Mouse (Mus musculus) limb, embryonic 14.5 days (tissue): ENCODE measurements around the gene Gata2. TPM values are rescaled to one million over a fixed set of nuclear protein-coding genes. Genes with fewer than 3 reads are reported as not detected.

Experiments used
- ATAC-seq: fragments of 200-750 bp; cut with Nextera tagmentation; 2 replicates; pipeline ENCODE4 v1.8.0; 2017; ENCODE audit warnings: low read depth, moderate number of reproducible peaks, moderate TSS enrichment; ENCODE audit not compliant: low FRiP score
- DNase-seq: peaks from one replicate; pipeline ENCODE4 v3.0.0-alpha.2; 2015; ENCODE audit warnings: low spot score
- H3K27ac ChIP-seq: fragments of 300-500 bp; sonication (generic); replicated peaks from 2 replicates; pipeline ENCODE4 v1.5.1; 2014; ENCODE audit warnings: low read depth, mild to moderate bottlenecking, low read length, moderate library complexity, mixed read lengths
- H3K27me3 ChIP-seq: fragments of 300-500 bp; sonication (generic); 2 replicates; pipeline ENCODE4 v1.6.1; 2014; ENCODE audit warnings: low read length, mixed read lengths; ENCODE audit not compliant: control insufficient read depth, insufficient read depth
- H3K36me3 ChIP-seq: fragments of 300-500 bp; sonication (generic); 2 replicates; pipeline ENCODE4 v1.6.1; 2014; ENCODE audit warnings: mild to moderate bottlenecking, low read length, moderate library complexity, mixed read lengths; ENCODE audit not compliant: control insufficient read depth, insufficient read depth
- H3K4me1 ChIP-seq: fragments of 300-500 bp; sonication (generic); 2 replicates; pipeline ENCODE4 v1.6.1; 2014; ENCODE audit warnings: antibody characterized with exemption, low read length, mixed read lengths; ENCODE audit not compliant: control insufficient read depth, insufficient read depth
- H3K4me2 ChIP-seq: fragments of 300-500 bp; sonication (generic); replicated peaks from 2 replicates; pipeline ENCODE4 v1.6.1; 2014; ENCODE audit warnings: low read depth, mild to moderate bottlenecking, low read length, moderate library complexity; ENCODE audit not compliant: severe bottlenecking
- H3K4me3 ChIP-seq: fragments of 300-500 bp; sonication (generic); replicated peaks from 2 replicates; pipeline ENCODE4 v1.5.1; 2014; ENCODE audit warnings: low read length
- H3K9ac ChIP-seq: fragments of 300-500 bp; sonication (generic); 2 replicates; pipeline ENCODE4 v1.6.1; 2014; ENCODE audit warnings: mild to moderate bottlenecking, low read depth, low read length, moderate library complexity; ENCODE audit not compliant: severe bottlenecking
- H3K9me3 ChIP-seq: fragments of 300-500 bp; sonication (generic); 2 replicates; pipeline ENCODE4 v1.6.1; 2016; ENCODE audit warnings: low read length; ENCODE audit not compliant: control insufficient read depth
- POLR2A ChIP-seq: fragments of 200-500 bp; IDR thresholded peaks from 2 replicates; pipeline ENCODE4 v1.8.0; 2012; ENCODE audit warnings: inconsistent platforms, mild to moderate bottlenecking, moderate library complexity, borderline replicate concordance; ENCODE audit not compliant: insufficient read depth, insufficient read length; ENCODE audit errors: extremely low read depth
- WGBS: fragments of 180-500 bp; shearing (Covaris S2); extraction: QIAGEN DNeasy Blood & Tissue Kit; methylation state at CpG from one replicate; pipeline ENCODE4 v1.1.7; 2014; 5-methylcytosine and 5-hydroxymethylcytosine counted together
- polyA plus RNA-seq, 2 experiments: library from polyadenylated mRNA; depleted of rRNA in 1 of 2; stranded (reverse) in 1 of 2; unstranded in 1 of 2; fragments of >200 nt; fragmentation: Nextera tagmentation in 1 of 2; extraction: Ambion mirVana in 1 of 2; gene quantifications; 2 replicates each; pipeline versions ENCODE4 v1.2.1 to v1.2.3; 2012 to 2014

The Gata2 gene
- polyA plus RNA-seq, 2 experiments, result 15.7 to 19.3 TPM

DNA sequence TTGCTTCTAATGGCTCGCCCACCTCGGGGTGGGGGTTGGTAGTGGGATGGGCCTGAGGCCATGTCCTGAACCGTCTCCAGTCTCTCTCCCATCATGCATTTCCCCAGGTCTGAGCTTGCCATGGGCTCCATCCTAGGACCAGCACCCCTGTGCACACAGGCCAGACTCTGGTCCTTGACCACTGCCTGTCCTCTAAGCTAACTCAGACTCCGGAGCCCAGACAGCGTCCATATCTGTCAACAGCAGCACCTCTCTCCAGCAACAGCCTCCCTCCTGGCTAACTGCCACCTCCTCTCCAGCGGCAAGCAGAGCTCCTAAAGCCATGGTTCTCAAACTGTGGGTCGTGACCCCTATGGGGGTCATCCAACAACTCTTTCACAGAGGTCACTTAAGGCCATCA, 42.8 kb downstream of the Gata2 start:
- no peak overlapping the region for H3K4me3 ChIP-seq
- no peak overlapping the region for H3K27ac ChIP-seq
- H3K36me3 ChIP-seq, result no peaks in the 10 kb centered on the region
- H3K4me2 ChIP-seq, result no peak overlapping the region
- no peaks in the 10 kb centered on the region for H3K9me3 ChIP-seq
- no peak for ATAC-seq
- 34% methylated on average over 7 of the region's 7 CpGs for WGBS
- TF ChIP-seq POLR2A, result no peak
- no peaks in the 10 kb centered on the region for H3K27me3 ChIP-seq
- H3K4me1 ChIP-seq, result peaks cover 2% of the 10 kb centered on the region; the same call in 1 of the 2 replicates
- no peak overlapping the region for H3K9ac ChIP-seq
- DNase-seq, result no peak

DNA sequence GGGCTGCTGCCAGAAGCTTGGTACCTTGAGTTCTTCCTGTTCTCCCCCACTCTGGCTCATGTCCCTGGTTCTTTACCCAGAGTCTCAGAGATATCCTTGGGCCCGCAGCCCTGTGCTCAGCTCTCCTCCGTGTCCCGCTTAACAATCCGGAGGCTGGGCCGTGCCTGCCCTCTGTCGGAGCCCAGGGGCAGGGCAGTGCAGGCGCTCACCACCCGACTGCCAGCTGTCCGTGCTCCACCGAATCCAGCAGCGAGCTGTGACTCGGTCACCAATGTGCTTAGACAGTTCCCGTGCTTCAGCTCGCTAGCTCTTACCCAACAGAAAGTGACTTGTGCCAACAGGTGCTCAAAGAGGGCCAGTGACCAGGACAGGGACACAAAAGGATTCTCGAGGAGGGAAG, 48.9 kb downstream of the Gata2 start:
- H3K4me3 ChIP-seq, result no peak overlapping the region
- H3K9me3 ChIP-seq, result no peaks in the 10 kb centered on the region
- ATAC-seq (peak; percentile 64; the same call in 1 of the 2 replicates), DNase-seq (peak; percentile 38)
- H3K27ac ChIP-seq, result no peak overlapping the region
- H3K4me2 ChIP-seq, result 0 out of 2 replicates have a peak overlapping the region, but pooled peaks have one; percentile 11
- no peak overlapping the region for H3K9ac ChIP-seq
- no peaks in the 10 kb centered on the region for H3K27me3 ChIP-seq
- no peaks in the 10 kb centered on the region; the same call in 1 of the 2 replicates for H3K4me1 ChIP-seq
- no peaks in the 10 kb centered on the region for H3K36me3 ChIP-seq
- WGBS, result 3% methylated on average over 15 of the region's 15 CpGs
- no peak for TF ChIP-seq POLR2A

DNA sequence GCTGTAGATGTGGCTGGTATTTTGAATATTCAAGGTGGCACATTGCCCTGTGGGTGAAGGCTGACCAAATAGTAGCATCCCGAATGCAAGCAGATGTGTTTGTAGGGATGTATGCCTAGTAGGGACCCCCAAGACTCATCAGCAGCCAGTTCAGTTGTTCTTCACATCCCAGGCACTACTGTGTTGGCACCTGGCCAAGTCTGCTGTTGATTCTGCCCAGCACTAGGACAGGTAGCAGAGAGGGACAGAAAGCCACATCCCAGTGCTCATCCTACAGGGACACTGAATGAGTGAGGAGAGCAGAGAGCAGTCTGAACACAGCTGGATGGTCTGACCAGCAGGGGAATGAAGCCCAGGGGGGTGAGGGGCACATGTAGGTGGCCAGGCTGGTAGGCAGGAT, 55.5 kb downstream of the Gata2 start:
- no peak for ATAC-seq
- no peaks in the 10 kb centered on the region for H3K36me3 ChIP-seq
- no peak for TF ChIP-seq POLR2A
- H3K27ac ChIP-seq, result no peak overlapping the region
- H3K4me1 ChIP-seq, result no peaks in the 10 kb centered on the region; the same call in 1 of the 2 replicates
- no peaks in the 10 kb centered on the region for H3K27me3 ChIP-seq
- DNase-seq, result no peak
- no peak overlapping the region for H3K9ac ChIP-seq
- no peak overlapping the region for H3K4me2 ChIP-seq
- 70% methylated on average over 1 of the region's 1 CpGs for WGBS
- no peaks in the 10 kb centered on the region for H3K9me3 ChIP-seq
- no peak overlapping the region for H3K4me3 ChIP-seq

DNA sequence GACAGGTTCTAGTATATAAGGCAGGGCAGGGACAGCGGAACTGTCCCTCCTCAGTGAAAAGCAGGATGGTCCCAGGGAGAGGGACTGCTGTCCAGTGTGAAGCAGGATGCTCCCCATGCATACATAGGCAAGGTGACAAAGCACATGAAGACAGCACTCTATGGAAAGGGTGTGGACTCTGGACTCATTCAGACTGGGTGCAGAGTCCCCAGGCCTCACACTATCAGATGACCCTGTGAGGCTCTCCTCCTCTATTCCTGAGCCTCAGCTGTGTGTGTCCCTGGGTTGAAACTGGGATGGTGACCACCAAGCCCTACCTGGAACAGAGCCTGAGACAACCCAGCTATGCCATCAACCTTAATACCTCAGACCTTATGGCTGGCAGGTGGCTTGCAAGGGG, 57.7 kb downstream of the Gata2 start:
- Histone ChIP-seq H3K4me2 (no peak overlapping the region), H3K9me3 (no peaks in the 10 kb centered on the region), H3K4me1 (no peaks in the 10 kb centered on the region), H3K9ac (no peak overlapping the region), H3K27ac (no peak overlapping the region), H3K27me3 (no peaks in the 10 kb centered on the region), H3K4me3 (no peak overlapping the region), H3K36me3 (0 out of 2 replicates have a peak, but pooled peaks cover 6% of the 10 kb centered on the region)
- 77% methylated on average over 1 of the region's 1 CpGs for WGBS
- TF ChIP-seq POLR2A, result no peak
- DNase-seq, result no peak
- ATAC-seq, result no peak

DNA sequence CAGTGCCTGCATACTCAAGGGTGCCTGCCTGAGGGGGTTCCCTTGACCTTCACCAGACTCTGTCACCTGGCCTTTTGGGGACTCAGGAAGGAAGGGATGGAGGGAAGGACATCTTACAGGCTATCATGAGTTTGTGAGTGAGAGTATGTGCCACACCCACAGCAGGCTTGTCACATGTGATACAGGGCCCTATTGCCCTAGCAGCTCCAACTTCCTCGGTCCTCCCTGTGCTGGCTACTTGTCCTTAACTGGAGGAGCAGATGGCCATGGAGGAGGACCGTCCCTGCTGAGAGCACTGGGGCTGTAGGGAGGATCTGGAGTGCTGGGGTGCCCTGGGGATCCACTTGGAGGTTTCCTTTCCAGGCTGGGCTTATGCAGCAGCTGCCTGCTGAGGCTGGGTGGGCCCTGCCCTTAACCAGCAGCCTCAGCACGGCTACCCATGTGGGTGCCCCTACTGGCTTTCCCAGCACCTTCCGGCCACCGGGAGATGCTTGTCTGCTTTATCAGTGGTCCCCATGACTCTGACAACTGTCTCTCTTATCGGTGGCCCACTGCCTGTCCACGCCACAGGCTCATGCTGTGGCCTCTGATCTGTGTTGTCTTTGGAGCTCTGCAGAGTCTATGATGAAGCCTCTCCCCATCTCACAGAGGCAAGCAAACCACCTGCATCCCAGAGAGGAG, 58.2 kb downstream of the Gata2 start:
- no peak for TF ChIP-seq POLR2A
- H3K4me3 ChIP-seq, result no peak overlapping the region
- WGBS, result 72% methylated on average over 7 of the region's 7 CpGs
- H3K36me3 ChIP-seq, result 0 out of 2 replicates have a peak, but pooled peaks cover 9% of the 10 kb centered on the region
- no peak overlapping the region for H3K4me2 ChIP-seq
- H3K9ac ChIP-seq, result no peak overlapping the region
- no peaks in the 10 kb centered on the region for H3K27me3 ChIP-seq
- no peak overlapping the region for H3K27ac ChIP-seq
- H3K4me1 ChIP-seq, result no peaks in the 10 kb centered on the region
- H3K9me3 ChIP-seq, result no peaks in the 10 kb centered on the region
- no peak for DNase-seq
- no peak for ATAC-seq

DNA sequence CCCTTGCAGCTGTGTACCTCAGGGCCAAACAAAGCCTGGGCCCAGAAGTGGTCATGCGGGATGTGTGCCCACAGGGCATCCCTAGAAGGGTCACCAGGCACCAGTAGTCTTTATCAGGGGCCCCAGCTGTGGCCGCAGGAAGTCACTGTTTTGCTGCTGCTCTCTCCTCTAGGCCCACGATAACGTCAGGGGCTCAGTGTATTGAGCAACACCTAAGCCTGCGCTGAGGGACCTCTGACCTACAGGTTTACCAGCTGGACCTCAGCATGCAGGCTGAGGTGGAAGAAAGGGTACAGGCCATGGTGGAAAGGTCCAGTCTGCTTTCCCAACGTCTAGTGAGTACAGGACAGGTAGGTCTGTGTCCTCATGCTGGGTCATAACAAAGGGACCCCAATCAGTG, 60.4 kb downstream of the Gata2 start:
- Histone ChIP-seq H3K9me3 (no peaks in the 10 kb centered on the region), H3K27ac (no peak overlapping the region), H3K27me3 (no peaks in the 10 kb centered on the region), H3K9ac (no peak overlapping the region), H3K4me1 (no peaks in the 10 kb centered on the region), H3K4me2 (no peak overlapping the region), H3K36me3 (peaks cover 12% of the 10 kb centered on the region; the same call in 1 of the 2 replicates), H3K4me3 (no peak overlapping the region)
- WGBS, result 76% methylated on average over 6 of the region's 6 CpGs
- ATAC-seq (no peak), DNase-seq (no peak)
- TF ChIP-seq POLR2A, result no peak
